Mouse (Mus musculus) layer of hippocampus, postnatal 25 days (tissue): Measurements from ENCODE around the gene Usp37. TPM values are rescaled to one million over a fixed set of nuclear protein-coding genes. Genes with fewer than 3 reads are reported as not detected.
"Not testable (repeated sequence)": the region's sequence is repeated elsewhere in the genome, so short reads cannot be mapped to it uniquely, and the experiment has no call there.

ENCODE experiments used
- DNase-seq, 2 experiments: peaks; one replicate each; pipeline ENCODE4 v3.0.0; 2022; ENCODE audit warnings: mixed read lengths in 2 of 2, low spot score in 1 of 2; ENCODE audit errors: extremely low spot score in 1 of 2
- total RNA-seq, 2 experiments: library from RNA; stranded (reverse); gene quantifications; 2 replicates each; pipeline ENCODE4 v1.2.3; 2021

The Usp37 gene
- 10 to 100 TPM; 22.3 to 23.4 TPM for total RNA-seq

DNA sequence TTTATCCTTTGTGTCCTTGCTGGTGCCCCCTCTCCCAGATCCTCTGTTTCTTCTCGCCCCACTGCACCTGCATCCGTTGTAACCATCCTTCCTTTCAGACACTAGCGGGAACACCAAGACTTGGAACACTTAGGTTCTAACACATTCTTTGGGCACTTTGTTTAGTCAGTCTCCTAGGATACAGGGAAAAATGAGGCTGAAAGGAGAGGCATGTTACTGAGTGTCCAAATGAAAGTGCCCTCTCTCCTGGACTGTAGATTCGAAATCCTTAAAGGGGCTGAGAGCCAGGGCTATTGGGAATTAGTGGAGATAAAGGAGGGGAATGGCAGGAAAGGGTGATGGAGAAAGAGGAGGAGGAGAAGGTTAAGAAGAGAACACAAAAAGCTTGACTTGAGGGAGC lies at the start of gene Usp37:
Usp37 (minus strand) TSS at position 101 of the 400 bp plus-strand sequence.
- DNase-seq, result no peak

DNA sequence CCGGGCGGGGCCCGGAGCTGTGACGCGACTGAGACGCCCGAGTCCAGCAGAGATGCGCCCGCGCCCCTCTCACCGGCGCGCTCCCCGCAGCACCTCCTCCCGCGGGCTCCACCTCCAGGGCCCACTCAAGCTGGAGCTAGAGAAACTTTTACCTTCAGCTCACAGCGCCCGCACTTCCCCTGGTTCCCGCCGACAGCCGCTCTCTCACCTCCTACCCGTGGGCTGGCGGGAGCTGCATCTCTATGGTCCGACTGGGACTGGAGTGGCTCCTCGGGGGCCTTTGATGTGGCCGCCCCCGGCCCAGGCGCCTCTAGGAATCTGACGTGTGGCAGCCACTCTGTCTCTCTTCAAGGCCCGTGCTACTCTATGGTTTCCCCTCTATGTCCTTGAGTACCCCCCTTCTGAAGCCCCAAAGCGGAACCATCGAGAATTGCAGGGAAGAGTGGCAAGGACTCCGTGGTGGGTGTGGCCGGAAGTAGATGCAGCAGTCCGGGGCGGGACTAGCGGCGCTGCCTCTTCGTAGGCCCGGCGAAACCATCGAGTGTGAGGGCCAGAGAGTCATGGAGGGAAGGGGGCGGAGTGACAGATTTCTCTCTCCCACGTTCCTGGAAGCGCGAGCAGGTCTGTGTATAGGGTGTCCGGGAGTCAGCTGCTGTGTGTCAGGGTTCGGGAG lies 43.8 kb upstream of the Usp37 start, which contains the start of the genes Zfp142 and Bcs1l:
Zfp142 (minus strand) TSS at position 474 of the 673 bp plus-strand sequence.
Bcs1l (plus strand) TSS at position 517 of the 673 bp plus-strand sequence.
- peak; percentile 93 to 96 for DNase-seq

DNA sequence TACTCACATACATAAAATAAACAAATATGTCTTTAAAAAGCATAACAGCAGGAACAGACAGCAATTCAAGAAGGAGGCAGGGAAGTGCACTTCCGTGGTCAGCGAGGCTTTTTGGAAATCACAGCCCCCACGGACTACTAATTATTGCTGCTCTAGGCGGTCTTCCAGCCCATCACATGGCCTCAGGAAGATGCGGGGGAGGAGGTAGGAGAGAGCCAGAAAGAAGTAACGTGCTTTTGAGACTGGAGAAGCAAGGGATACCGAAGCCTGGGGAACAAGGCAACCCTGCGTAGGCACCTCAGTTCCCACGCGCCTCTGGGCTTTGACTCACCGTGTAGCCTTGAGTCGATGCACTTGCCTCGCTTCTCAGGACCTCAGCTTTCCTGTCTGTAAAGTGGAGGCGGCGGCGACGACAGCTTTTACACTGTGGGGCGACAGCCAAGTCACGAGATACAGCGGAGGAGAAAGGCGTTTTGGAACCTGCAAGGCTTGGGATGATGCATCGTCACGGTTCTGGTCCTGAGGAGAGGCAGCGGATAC lies 43.2 kb upstream of the Usp37 start:
- DNase-seq, result no peak

DNA sequence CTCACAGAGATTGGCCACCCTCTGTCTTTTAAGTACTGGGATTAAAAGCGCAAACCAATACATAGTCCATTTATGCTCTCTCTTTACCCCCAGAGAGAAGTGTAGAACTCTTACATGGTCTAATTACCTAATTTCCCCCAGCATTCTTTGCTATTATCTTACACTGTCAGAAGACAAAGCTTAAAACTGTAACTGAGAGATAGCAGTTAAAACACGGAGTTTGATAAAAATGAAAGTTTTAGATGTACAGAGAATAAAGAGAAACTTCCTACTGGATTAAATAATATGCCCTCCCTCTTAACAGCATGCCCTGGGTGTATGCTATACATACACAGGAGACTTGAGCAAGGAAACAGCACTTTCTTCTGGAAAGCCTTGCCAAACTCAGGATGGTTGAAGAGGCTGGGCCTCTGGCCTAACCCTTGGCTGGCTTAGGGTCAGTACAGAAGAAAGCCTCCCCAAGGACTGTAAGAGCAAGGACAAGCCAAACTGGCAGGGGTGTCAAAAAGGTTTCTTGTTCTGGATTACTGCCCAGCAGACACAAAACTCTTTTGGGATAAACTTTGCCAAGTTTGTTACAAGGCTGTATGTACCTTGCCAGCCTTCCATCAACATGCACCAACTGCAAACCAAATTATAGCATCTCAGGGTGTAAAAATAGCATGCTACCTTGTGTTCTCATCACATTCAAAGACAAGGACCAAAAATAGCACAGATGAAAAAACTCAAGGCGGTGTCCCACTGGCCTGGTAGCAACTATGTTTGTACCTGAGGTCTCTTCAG lies 40.7 kb upstream of the Usp37 start:
- DNase-seq, result no peak

DNA sequence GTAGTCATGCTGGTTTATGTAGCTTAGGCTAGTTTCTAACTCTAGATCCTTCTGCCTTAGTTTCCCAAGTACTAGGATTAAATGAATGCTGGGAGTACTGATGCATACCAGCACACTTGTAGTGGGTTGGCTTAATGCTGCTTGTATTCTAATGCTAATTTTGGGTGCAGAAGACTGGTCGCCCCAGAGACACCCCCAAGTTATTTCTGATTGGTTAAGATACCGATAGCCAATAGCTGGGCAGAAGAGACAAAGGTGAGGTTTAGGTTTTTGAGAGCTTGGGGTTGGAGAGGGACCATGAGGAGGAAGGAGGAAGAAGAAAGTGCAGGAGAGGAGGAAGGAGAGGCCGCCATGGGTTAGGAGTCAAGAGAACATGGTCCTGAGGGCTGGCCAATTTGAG lies 38.5 kb upstream of the Usp37 start:
- no peak for DNase-seq

DNA sequence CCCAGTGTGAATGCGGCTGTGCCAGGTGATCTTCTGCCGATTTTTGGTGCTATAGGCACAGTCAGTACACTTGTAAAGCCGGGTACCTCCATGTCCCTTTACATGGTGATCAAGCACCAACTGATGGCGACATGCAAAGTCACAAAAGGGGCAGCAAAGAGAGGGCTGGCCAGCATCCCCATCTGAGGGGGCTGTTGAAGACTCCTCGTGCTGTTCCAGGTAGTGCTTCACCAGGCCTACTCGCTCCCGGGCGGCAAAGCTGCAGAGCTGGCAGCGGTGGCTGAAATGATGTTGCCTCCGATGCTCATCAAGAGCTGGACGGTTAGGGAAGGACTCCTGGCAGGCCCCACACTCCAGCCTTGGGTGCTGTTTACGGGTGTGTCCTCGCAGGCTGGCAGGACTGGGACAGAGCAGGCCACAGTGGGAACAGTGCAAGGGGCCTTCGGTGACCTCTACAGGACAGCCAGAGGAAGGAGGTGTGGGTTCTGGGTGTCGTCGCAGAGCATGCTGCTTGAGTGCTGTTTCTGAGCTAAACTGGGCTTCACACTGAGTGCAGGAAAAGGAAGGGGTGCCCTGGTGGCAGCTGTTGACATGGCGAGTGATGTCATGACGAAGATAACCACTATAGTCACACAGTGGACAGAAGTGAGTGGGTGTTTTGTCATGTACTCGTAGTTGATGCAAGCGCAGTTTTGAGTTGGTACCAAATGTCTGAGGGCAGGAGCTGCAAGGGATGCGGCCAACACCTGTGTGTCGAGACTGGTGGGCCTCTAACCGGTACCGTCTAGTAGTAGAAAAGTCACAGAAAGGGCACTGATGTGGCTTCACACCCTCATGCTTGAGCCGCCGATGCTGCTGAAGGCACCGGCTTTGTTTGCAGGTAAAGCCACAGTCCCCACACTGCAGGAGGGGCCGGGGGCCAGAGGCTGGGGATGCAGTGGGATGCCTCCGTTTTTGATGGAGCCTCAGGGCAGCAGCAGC lies 25.9 kb upstream of the Usp37 start:
- no peak for DNase-seq

DNA sequence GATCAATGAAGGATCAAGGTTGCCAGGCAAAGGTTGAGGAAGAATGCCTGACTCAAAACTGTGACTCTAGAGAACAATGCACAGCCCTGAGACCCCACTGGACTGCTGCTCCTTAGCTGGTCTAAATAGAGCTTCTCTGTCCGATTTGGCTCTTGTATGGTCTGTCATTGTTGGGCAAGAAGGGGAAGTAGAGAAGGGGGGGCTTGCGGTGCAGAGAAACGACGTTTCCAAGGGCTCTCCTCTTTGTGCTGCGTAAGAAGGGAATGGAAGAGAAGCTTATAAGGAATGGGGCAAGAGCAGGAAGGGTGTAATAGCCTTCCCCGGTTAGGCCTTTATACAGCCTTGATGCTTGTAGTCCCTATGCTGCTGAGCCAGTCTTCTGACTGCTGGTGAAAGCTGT lies 21.8 kb upstream of the Usp37 start:
- DNase-seq, result no peak

DNA sequence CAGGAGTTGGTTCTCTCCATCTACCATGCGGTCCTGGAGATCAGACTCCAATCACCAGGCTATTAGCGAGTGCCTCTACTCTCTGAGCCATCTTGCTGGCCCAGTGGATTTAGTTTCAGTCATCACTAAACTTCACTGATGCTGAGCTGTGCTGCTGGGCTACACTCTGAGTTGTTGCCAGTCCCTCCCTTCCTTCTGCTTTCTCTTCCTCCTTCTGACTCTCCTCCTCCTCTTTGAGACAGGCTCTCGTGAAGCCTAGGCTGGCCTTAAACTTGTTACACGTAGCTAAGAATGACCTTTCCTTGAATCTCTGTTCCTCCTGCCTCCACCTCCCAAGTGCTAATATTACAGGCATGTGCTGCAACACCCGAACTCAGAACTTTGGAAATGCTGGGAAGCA lies 15.0 kb upstream of the Usp37 start:
- DNase-seq, result no peak

DNA sequence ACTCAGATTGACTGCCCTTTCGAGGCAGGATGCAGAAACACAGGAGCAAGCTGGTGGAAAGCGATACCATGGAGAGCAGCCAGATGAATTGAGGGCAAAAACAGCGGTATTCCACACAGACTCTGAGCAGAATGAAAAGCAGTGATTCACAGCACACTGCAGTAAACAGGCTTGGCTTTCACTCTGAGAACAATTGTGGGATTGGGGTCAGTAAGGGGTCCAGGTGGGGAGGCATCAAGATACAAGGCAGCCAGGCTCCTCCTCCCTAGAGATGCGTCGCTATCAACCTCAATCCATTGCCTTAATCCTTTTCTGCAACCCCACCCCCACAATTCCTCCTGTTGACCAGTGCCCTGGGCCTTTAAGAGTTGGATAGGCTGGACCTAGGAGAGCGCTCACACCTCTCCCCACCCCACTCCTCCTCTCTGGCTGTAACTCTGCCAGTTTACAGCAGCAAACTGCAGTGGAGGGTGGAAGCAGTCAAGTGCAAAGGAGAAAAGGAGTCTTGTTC lies 1.6 kb downstream of the Usp37 start, which contains the start of gene Plcd4:
Plcd4 (plus strand) TSS at position 438 of the 511 bp plus-strand sequence.
- DNase-seq, result peak in 1 of 2 experiments; percentile 6

DNA sequence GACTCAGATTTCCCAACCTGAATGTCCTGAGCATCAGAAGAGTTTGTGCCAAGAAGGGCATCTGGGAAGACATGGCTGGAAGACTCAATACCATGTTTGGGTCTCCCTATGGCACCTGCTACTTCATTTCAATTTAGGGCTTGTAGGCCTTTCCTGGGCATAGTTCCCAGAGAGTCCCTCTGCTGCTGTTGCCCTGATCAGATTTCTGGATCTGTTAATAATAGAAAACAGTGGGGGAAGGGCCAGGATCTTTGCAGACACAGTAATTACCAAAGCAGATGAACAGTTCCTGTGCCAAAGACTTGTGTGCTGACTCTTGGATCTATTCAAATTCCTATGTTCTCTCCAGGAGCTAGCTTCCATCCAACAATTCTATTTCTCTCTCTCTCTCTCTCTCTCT lies 5.4 kb downstream of the Usp37 start:
- DNase-seq, result peak in 1 of 2 experiments; percentile 12

DNA sequence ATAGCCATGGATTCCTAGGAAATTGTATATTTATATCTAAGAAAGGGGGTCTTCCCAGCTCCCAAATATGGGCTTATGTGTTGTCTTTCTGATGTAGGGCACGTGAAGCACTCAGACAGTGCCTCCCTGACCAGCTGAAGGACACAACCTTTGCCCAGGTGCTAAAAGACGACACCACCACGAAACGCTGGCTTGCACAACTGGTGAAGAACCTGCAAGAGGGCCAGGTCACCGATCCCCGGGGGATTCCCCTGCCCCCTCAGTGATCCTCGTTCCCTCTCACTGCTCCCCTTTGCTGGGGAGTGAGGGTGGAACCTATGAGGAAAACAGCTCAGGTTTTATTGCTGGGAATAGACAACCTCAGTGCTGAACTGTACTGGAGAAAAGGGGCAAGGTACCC lies 15.5 kb downstream of the Usp37 start:
- no peak for DNase-seq

DNA sequence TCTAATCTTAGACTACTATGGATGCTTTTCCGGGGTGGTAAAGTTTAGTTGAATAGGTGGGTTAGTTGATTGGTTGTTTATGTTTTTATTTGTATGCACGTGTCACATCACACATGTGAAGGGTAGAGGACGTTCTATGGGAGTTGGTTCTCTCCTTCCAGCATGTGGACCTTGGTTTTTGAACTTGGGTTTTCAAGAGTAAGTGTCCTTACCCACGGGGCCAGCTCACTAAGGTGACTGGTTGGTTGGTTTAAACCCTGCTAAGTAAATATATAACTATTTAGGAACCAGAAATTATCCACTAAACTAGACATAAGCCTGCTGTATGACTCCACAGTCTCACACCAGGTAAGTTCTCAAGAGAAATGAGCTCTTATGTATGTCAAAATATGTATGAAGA lies 19.3 kb downstream of the Usp37 start:
- DNase-seq, result no peak

DNA sequence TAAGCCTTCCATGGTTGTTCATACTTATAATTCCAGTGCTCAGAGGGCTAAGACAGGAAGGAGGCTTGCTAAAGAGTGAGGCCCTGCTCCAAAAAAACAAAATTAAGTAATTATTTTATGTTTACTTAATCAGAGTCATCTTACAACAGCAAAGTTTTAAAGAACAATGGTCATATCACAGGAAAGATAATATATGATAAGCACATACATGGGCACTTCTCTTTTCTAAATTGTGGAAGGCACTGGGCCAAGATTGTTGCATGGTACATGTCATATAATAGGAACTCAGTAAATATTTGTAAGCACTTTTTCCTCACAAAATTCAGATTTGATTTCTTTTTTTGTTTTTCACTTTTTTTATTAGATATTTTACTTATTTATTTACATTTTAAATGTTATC lies 24.2 kb downstream of the Usp37 start:
- no peak for DNase-seq

DNA sequence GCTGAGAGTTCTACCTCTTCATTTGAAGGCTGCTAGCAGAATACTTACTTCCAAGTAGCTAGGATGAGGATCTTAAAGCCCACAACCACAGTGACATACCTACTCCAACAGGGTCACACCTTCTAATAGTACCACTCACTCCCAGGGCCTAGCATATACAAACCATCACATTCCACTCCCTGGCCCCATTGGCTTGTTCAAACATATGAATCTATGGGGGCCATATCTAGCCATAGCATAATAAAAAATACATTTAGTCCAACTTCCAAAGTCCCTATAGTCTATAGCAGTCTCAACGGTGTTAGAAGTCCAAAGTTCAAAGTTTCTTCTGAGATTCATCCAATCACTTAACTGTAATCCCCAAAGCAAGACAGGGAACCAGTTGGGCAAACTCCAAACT lies 31.1 kb downstream of the Usp37 start:
- not testable (repeated sequence) for DNase-seq

DNA sequence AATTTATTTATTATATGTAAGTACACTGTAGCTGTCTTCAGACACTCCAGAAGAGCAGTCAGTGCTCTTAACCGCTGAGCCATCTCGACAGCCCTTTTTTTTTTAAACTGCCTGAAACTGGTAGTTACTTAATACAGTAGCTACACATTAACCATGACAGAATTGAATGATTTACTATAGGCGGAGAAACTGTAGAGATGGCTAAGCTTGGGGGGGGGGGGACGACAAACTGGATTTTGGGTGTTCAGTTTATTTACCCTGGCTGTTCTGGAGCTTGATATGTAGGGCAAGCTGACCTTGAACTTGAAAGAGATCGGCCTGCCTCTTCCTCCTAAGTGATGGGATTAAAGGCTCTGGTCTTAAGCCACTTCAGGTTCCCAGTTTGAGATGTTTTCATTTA lies 32.8 kb downstream of the Usp37 start:
- no peak for DNase-seq

DNA sequence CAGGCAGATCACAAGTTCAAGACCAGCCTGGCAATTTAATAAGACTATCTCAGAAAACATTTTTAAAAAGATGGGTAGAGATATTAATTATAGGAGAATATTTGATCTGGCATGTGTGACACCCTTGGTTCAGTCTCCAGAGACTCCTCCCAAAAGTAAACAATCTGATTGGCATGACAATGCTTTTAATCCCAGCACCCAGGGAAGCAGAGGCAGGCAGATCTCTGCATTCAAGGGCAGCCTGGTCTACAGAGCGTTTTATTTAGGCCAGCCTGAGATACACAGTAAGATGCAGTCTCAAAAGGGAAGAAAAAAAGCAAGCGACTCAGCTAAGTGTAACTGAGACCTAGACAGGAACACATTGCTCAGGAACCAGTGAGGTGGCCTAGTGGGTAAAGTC lies 36.3 kb downstream of the Usp37 start:
- DNase-seq, result no peak

DNA sequence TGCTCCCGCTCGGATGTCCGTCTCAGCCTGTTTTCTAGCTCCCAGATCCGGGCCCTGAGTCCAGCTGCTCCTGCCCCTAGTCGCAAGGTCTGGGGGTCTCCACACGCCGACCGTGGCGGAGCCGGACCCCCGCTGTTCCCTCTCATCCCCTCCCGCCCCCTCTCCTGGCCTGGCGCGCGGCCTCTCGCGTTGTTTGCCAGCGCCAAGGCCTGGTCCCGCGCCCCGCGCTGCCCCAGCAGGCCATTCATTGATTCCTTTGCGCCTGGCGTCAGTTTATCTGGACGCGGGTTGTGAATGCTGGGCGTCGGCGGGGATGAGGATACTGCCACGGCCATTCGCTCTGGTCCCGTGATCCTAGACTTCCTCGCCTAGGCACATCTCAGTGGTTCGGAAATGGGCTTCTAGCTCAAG lies 37.6 kb downstream of the Usp37 start:
- DNase-seq, result no peak

DNA sequence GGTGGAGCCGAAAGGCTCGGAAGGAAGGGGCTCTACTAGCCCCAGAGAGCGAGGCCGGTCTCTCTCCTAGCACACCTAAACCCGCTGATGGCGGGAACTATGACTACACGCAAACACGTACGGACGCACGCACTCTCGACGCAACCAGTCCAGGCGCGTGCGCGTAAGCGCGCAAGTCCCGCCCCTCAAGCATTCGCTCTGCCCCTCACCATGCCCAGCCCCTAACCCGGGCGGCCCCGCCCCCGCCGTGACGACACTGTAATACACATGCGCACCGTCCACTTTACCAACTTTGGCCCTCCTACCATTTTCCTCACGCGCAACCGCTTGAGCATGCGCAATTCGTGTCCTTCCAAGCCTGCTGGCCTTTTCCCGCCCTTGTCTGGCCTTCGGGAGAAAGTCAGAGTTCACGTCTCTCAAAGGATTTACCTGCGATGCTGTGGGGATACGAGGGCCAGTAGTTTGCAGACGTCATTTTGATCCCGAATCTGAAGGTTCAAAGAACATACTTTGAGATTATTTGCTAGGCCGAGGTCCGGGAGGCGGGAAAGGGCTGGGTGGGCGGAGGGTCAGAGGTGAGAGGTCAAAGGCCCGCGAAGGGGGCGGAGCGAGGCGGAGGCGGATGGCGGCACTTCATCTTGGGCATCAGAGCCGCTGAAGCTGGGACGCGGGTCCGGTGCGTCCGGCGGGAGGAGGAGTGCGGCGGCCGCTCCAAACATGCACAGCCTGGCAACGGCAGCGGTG lies 38.2 kb downstream of the Usp37 start, which contains the start of gene Cnot9:
Cnot9 (plus strand) TSS at position 338 of the 744 bp plus-strand sequence.
- peak; percentile 99 to 100 for DNase-seq

DNA sequence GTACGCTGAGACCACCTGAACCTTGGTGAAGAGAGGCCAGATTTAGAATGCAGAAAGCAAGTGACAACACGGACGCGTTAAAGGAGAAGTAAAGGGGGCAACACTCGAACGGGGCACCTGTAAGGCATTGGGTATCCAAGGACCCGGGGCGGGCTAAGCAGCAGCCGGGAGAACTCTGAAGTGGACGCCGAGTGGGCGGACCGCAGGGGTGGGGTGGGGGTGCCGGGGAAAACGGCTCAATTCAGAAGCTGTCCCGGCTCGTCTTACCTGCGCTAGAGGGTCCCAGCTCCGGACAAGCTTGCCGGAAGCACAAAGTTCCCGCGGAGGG lies 38.7 kb downstream of the Usp37 start:
- DNase-seq, result no peak
